Mouse (Mus musculus) urinary bladder, adult 18-20 months (tissue): ENCODE measurements around the gene Ice2.
A peak's percentile ranks its signal among the peaks of the same experiment; 100 is the strongest.

ENCODE experiments used
- DNase-seq, 2 experiments: peaks; one replicate each; pipeline ENCODE4 v3.0.0; 2022; ENCODE audit warnings: low spot score in 2 of 2, mixed read lengths in 2 of 2

Gene Ice2

GRCm38 (mm10) chr9:69397760-69398452 is at the start of gene Ice2:
TSS of gene Ice2 (plus strand) at chr9:69397906.
- peak; percentile 65 to 68 for DNase-seq

GRCm38 (mm10) chr9:69349537-69349936 is 48.2 kb upstream of the Ice2 start:
- no peak for DNase-seq

DNA sequence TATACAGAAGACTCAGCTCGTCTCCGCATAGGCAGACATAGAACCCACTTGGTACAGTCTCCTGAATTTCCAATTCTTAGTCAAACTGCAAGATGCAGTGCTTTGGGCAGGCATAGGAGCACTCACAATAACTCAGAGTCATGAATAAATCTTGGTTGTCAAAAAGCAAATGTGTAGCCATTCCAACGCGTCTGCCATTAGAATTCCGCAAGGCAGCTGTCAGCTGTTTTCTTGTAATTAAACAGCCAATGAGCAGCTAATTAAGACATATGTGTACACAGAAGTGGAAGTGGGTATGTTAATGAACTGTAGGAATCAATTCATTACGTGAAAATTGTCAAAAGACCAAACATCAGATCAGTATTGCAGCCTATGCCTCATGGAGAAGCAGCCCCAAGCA is 43.5 kb upstream of the Ice2 start:
- no peak for DNase-seq

GRCm38 (mm10) chr9:69357834-69358233 is 39.9 kb upstream of the Ice2 start:
- DNase-seq, result peak in 1 of 2 experiments; percentile 25

GRCm38 (mm10) chr9:69358797-69359196 is 38.9 kb upstream of the Ice2 start:
- DNase-seq, result no peak

DNA sequence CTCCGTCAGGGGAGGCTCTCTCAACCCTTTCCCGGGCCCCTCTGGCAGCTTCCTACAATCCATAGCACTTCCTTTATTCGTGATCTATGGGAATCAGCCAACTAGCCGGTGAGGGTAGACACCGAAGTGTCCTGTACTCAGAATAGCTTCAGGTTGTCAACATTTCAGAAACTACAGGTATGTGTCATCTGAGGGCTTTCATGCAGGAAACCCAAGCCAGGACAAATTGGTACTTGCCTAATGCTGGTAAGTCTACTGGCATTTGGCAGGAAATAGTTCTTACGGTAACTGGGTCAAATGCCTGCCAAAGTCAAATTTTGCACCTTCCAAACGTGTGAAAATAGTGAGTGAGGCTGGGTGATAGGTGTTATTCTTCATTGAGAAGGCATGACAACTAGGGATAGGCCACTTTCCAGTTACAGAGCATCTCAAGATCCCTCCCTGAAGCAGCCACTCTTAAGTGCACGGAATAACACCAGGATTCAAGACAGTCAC is 35.7 kb upstream of the Ice2 start:
- no peak for DNase-seq

GRCm38 (mm10) chr9:69362766-69363165 is 34.9 kb upstream of the Ice2 start:
- DNase-seq, result no peak

GRCm38 (mm10) chr9:69364117-69364516 is 33.6 kb upstream of the Ice2 start:
- DNase-seq, result no peak

DNA sequence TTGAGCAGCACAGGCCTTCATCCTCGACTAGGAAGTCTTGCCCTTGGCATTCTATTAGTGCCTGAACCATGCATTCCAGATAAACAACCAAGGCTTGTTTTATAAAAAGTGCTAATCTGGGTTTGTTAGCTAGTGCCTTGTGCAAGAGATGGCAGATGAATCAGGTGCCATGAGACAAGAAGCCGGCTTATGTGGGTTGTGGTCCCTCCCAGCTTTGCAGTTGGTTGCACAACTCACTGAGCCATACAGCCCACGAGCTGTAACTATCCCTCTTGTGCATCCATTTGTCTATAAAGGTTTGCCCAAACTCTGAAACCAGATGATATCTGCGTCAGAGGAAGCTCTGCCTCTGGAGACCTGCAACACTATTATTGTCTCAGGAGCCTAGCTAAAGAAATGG is 30.7 kb upstream of the Ice2 start:
- no peak for DNase-seq

DNA sequence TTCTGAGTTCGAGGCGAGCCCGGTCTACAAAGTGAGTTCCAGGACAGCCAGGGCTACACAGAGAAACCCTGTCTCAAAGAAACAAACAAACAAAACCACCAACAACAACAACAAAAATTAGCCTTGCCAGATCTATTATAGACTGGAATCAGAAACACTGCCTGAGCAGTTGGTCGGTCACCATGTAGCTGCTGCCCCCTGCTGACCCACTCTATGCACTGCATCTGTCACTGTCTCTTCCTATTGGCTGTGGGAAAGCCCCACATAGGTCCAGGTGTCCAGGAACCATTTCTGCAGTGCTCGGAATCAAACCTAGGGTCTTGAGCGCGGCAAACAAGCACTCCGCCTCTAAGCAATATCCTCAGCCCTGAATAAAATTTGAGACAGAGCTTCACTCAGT is 29.6 kb upstream of the Ice2 start:
- peak; percentile 30 to 41 for DNase-seq

GRCm38 (mm10) chr9:69371046-69371724 is 26.5 kb upstream of the Ice2 start:
- no peak for DNase-seq

DNA sequence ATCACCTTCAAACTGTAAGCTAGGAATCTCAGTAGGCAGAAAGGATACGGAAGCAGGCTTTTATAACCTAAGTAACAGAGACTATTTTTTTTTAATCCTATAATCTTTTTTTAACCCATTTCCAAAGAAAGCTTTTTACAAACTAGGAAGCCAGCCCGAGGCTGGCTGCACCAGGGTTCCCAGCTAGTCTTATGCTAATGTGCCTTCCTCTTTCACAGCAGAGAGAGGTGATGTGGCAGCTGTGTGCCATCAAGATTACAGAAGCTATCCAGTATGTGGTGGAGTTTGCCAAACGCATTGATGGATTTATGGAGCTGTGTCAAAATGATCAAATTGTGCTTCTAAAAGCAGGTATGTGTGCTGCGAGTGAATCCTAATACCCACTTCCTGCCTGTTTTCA is 24.8 kb upstream of the Ice2 start:
- no peak for DNase-seq

- DNase-seq, result no peak
Observed at GRCm38 (mm10) chr9:69376982-69377653, 20.6 kb upstream of the Ice2 start.

DNA sequence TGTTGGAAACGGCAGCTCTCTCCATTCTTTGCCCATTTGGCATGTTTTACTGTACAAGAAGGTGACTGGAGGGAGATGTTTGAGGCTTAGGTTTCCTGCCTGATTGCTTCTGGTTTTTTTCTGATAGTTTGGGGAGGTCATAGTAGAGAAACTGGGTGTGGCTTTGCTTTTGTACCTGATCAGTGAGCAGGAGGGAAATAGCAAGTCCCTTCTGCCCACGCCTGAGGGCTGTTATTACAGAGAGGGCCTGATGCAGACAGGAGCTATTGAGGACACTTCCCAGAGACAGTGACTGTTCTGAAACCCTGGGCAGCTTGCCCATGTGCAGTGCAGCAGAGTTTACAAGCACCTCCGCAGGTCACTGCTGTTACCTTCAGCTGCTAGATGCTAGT is 20.1 kb upstream of the Ice2 start:
- DNase-seq, result no peak

- DNase-seq, result no peak
Observed at GRCm38 (mm10) chr9:69380546-69380945, 17.2 kb upstream of the Ice2 start.

GRCm38 (mm10) chr9:69381741-69382140 is 16.0 kb upstream of the Ice2 start:
- no peak for DNase-seq

- no peak for DNase-seq
Observed at GRCm38 (mm10) chr9:69384475-69384874, 13.2 kb upstream of the Ice2 start.

- no peak for DNase-seq
Observed at GRCm38 (mm10) chr9:69384905-69385304, 12.8 kb upstream of the Ice2 start.

GRCm38 (mm10) chr9:69387296-69387695 is 10.4 kb upstream of the Ice2 start:
- no peak for DNase-seq

- no peak for DNase-seq
Observed at GRCm38 (mm10) chr9:69390631-69391030, 7.1 kb upstream of the Ice2 start.

DNA sequence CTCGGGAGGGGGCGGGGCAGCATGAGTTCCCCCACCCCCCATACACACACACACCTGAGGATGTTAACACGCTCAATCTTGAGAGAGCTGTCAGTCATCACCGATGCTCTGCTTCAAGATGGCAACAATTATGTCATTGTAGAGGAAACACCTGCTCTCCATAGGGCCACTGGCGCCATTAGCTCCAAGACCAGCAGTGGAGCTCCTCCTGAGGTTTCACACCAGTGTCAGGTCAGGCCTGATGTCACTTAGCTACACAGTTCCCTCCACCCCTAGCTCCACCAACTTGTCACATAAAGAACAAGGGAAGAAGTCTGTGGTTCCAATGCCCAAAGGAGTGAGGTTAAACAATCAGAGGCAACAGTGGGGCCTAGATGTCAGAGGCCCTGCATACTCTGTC is 3.5 kb upstream of the Ice2 start:
- DNase-seq, result no peak

DNA sequence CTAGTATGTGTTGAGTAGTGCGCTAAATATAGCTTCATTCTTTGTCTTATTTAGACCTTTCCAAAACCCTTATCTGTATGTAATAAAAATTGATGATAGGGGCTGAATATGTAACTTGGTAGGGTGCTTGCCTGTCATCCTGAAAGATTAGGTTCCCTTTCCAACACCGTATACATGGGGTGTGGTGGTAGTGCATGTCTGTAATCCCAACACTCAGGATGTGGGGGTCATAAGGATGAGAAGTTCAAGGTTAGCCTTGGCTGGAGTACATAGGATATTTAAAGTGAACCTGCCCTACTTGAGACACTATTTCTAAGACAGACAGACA is 310 bp upstream of the Ice2 start:
- DNase-seq, result no peak

DNA sequence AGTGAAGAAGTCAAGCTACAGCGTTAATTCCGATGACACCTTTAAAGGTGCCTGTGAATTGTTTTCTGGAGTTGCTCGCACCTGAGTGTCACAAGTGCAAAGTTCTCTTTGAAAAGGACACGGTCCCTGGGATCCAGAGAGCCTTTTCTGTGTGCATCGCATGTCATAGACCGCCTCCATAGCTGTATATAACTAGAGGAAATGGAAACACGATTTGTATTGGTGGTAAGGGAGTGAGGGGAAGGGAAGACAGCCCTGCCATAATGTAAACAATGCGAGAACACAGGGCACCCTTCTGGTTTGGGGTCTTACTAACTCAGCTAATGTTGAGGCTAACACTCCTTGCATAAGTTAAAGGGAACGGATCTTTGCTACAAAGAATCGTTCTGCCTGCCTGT is 746 bp downstream of the Ice2 start:
- no peak for DNase-seq
